Comparison of ENCODE assay signal across 21 mouse cellular contexts in genomic region chr9:104104986-104105385, GRCm38 (mm10). TPM values are rescaled to one million over a fixed set of nuclear protein-coding genes. Genes with fewer than 3 reads are reported as not detected.
"Had no signal": no experiment of that assay in that cellular context is flagged by ENCODE, and none has a peak within 500 bp of the region (broad histone marks: within the 10 kb centered on the region; RNA-seq: fewer than 3 reads in every experiment).

No protein-coding gene starts in this region.

- DNase-seq: cerebellum, adult 9-10 months; cerebellum, adult 9-11 months; cerebellum, postnatal 10 days; cerebellum, postnatal 14 days; cerebellum, postnatal 25 days; cerebellum, postnatal 36 days; embryo, embryonic 11 days; forebrain, postnatal 0 days; gastrocnemius, adult 2 months; gastrocnemius, postnatal 10 days; gastrocnemius, postnatal 14 days; gastrocnemius, postnatal 25 days; gastrocnemius, postnatal 36 days; heart, adult 11 months; heart, adult 18-20 months; heart, adult 2 months had no signal

- ATAC-seq: forebrain, embryonic 13.5 days; forebrain, embryonic 14.5 days; forebrain, embryonic 15.5 days; forebrain, embryonic 16.5 days; forebrain, postnatal 0 days had no signal

RNA-seq across cellular contexts. Expression of gene Ackr4, which starts 21.7 kb away (rescaled TPM):
- total RNA-seq: granulocyte monocyte progenitor cell, adult 5-6 weeks had no signal
